In the genomic region with DNA sequence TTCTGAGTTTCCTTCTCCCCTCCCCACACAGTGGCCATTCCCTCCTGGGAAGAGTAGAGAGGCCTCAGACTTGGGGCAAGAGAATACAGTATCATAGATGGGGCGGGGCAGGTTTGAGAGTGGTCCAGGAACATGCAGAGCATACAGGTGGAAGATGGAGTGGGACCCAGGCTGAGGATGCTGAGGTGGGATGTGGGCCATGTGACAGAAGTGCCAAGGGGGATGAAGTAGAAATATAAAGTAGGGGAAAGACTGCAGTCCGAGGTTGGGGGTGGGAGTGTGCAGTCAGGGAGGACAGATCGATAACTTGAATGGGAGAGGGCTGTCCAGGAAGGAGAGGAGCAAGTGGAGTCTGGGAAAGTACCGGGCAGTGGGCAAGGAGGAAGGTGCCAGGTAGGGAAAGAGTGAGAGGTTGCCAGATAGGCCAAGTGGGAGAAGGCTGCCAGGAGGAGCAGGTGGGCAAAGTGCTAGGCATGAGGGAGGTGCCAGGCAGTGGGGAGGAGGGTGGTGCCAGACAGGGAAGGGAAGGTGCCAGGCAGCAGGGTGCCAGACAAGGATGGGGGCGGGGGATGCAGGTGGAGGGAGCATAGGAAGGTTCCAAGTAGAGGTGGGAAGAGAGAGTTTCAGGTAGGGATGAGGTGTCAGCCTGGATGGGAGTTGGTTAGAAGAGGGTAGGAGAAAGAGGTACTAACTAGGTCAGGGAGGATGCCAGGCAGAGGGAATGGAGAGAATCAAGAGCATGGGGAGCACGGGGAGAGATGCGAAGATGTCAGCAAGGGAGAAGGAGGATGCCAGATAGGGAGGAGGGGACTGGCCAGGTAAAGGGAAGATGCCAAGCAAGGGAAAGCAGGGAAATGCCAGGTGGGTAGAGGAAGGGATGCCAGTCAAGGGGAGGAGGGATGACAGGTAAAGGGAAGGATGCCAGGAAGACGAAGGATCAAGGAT, we compare ENCODE assay signal across 9 mouse cellular contexts. TPM values are rescaled to one million over a fixed set of nuclear protein-coding genes. Genes with fewer than 3 reads are reported as not detected.
A peak's percentile ranks its signal among the peaks of the same experiment; 100 is the strongest.
DNase-seq lines count a peak whose midpoint lies in the region; ATAC-seq lines count a peak whose summit lies in the region.
"Had no signal": no experiment of that assay in that cellular context is flagged by ENCODE, and none has a peak within 500 bp of the region (broad histone marks: within the 10 kb centered on the region; RNA-seq: fewer than 3 reads in every experiment).

No protein-coding gene starts in this region.

- 42% methylated on average over 8 of the region's 8 CpGs for WGBS in liver, embryonic 11.5 days
- WGBS in hindbrain, embryonic 14.5 days: 43% methylated on average over 8 of the region's 8 CpGs
- 48% methylated on average over 8 of the region's 8 CpGs for WGBS in neural tube, embryonic 14.5 days

- DNase-seq in liver, embryonic 11.5 days (ENCODE audit: low spot score): no peak
- DNase-seq in liver: no peak
- peak; percentile 90 to 91 for DNase-seq in cerebellum, postnatal 36 days
- no peak for DNase-seq in hindbrain, embryonic 14.5 days (ENCODE audit: low spot score)
- DNase-seq in ovary, postnatal 14 days (ENCODE audit: low spot score): no peak
- no peak for DNase-seq in testis, postnatal 10 days (ENCODE audit: low spot score)
- DNase-seq in layer of hippocampus, adult 9-10 months (ENCODE audit: low spot score): no peak

- H3K9ac ChIP-seq in liver, embryonic 11.5 days (ENCODE audit: low read depth, low read length): no peak overlapping the region
- peak overlapping the region; percentile 88 for H3K9ac ChIP-seq in hindbrain, embryonic 14.5 days
- peak overlapping the region; percentile 78 for H3K9ac ChIP-seq in neural tube, embryonic 14.5 days (replicated peaks; ENCODE audit: low read depth, low read length)
- H3K9ac ChIP-seq: liver, embryonic 14.5 days had no signal

- no peak for ATAC-seq in liver, embryonic 11.5 days (replicated peaks; ENCODE audit: low FRiP score)
- ATAC-seq in hindbrain, embryonic 14.5 days (ENCODE audit: low FRiP score): no peak
- 0 out of 2 replicates have a peak, but pooled peaks have one; percentile 1 for ATAC-seq in neural tube, embryonic 14.5 days (ENCODE audit: low read depth)

- peak overlapping the region; percentile 60; the same call in 1 of the 2 replicates for H3K4me2 ChIP-seq in liver, embryonic 11.5 days
- H3K4me2 ChIP-seq in hindbrain, embryonic 14.5 days (replicated peaks): peak overlapping the region; percentile 66
- H3K4me2 ChIP-seq in neural tube, embryonic 14.5 days (ENCODE audit: low read depth, low read length): peak overlapping the region; percentile 63

- no peaks in the 10 kb centered on the region for H3K4me1 ChIP-seq in liver, embryonic 11.5 days (replicated peaks; ENCODE audit: control insufficient read depth, insufficient read depth, low read length)
- peaks cover 22% of the 10 kb centered on the region; the same call in 1 of the 2 replicates for H3K4me1 ChIP-seq in hindbrain, embryonic 14.5 days (replicated peaks; ENCODE audit: control insufficient read depth, insufficient read depth, low read length)
- H3K4me1 ChIP-seq in neural tube, embryonic 14.5 days (ENCODE audit: control insufficient read depth, insufficient read depth, low read length): peaks cover 18% of the 10 kb centered on the region; the same call in 1 of the 2 replicates

- H3K36me3 ChIP-seq in liver, embryonic 11.5 days (ENCODE audit: control insufficient read depth, insufficient read depth, low read length): no peaks in the 10 kb centered on the region
- H3K36me3 ChIP-seq in hindbrain, embryonic 14.5 days (replicated peaks; ENCODE audit: control insufficient read depth, insufficient read depth): no peaks in the 10 kb centered on the region
- no peaks in the 10 kb centered on the region for H3K36me3 ChIP-seq in neural tube, embryonic 14.5 days (ENCODE audit: control insufficient read depth, insufficient read depth, low read length)

- H3K27me3 ChIP-seq in liver, embryonic 11.5 days (replicated peaks; ENCODE audit: control insufficient read depth, insufficient read depth, low read length): peaks cover 57% of the 10 kb centered on the region
- H3K27me3 ChIP-seq in hindbrain, embryonic 14.5 days (ENCODE audit: control insufficient read depth, insufficient read depth, low read length): no peaks in the 10 kb centered on the region
- no peaks in the 10 kb centered on the region for H3K27me3 ChIP-seq in neural tube, embryonic 14.5 days (ENCODE audit: control insufficient read depth, insufficient read depth, low read length)

- H3K9me3 ChIP-seq in liver, embryonic 11.5 days (ENCODE audit: control insufficient read depth, low read length): no peaks in the 10 kb centered on the region
- H3K9me3 ChIP-seq in hindbrain, embryonic 14.5 days (ENCODE audit: control insufficient read depth, low read length): no peaks in the 10 kb centered on the region
- no peaks in the 10 kb centered on the region for H3K9me3 ChIP-seq in neural tube, embryonic 14.5 days (ENCODE audit: control insufficient read depth, low read length)

- H3K4me3 ChIP-seq in liver, embryonic 11.5 days (ENCODE audit: low read depth, low read length): no peak overlapping the region
- H3K4me3 ChIP-seq in hindbrain, embryonic 14.5 days (replicated peaks; ENCODE audit: low read length): peak overlapping the region; percentile 57
- peak overlapping the region; percentile 57 for H3K4me3 ChIP-seq in neural tube, embryonic 14.5 days (ENCODE audit: low read depth, low read length)

- no peak overlapping the region for H3K27ac ChIP-seq in liver, embryonic 11.5 days (ENCODE audit: low read depth, low read length)
- 0 out of 2 replicates have a peak overlapping the region, but pooled peaks have one; percentile 6 for H3K27ac ChIP-seq in hindbrain, embryonic 14.5 days
- H3K27ac ChIP-seq in neural tube, embryonic 14.5 days (ENCODE audit: low read depth, low read length): no peak overlapping the region; the same call in 1 of the 2 replicates
- H3K27ac ChIP-seq: liver, embryonic 14.5 days had no signal

RNA-seq across cellular contexts. Expression of gene Smarcd3, which starts 0.9 kb away (rescaled TPM):
- polyA plus RNA-seq in liver, embryonic 11.5 days (2014; fragmentation: Nextera tagmentation; extraction: Ambion mirVana): 13.6 and 15.2 TPM in 2 replicates
- 149 and 171 TPM in 2 replicates for polyA plus RNA-seq in hindbrain, embryonic 14.5 days (2014; fragmentation: Nextera tagmentation; extraction: Ambion mirVana)
- 139 and 179 TPM in 2 replicates for polyA plus RNA-seq in neural tube, embryonic 14.5 days (2014; fragmentation: Nextera tagmentation; extraction: Ambion mirVana)

RNA-seq across cellular contexts. Expression of gene Chpf2, which starts 36.8 kb away (rescaled TPM):
- 14.6 TPM in 2 replicates for polyA plus RNA-seq in liver, embryonic 11.5 days (2014; fragmentation: Nextera tagmentation; extraction: Ambion mirVana)
- 14.0 and 14.4 TPM in 2 replicates for polyA plus RNA-seq in hindbrain, embryonic 14.5 days (2014; fragmentation: Nextera tagmentation; extraction: Ambion mirVana)
- polyA plus RNA-seq in neural tube, embryonic 14.5 days (2014; fragmentation: Nextera tagmentation; extraction: Ambion mirVana): 13.3 and 13.6 TPM in 2 replicates

RNA-seq across cellular contexts. Expression of gene Abcf2, which starts 46.0 kb away (rescaled TPM):
- 122 and 144 TPM in 2 replicates for polyA plus RNA-seq in liver, embryonic 11.5 days (2014; fragmentation: Nextera tagmentation; extraction: Ambion mirVana)
- 72.3 and 87.2 TPM in 2 replicates for polyA plus RNA-seq in hindbrain, embryonic 14.5 days (2014; fragmentation: Nextera tagmentation; extraction: Ambion mirVana)
- polyA plus RNA-seq in neural tube, embryonic 14.5 days (2014; fragmentation: Nextera tagmentation; extraction: Ambion mirVana): 80.3 and 89.8 TPM in 2 replicates

Comparison
In these comparisons a context has a peak if more than half of its experiments do, and no peak if none do; other contexts are left out.
1. DNase-seq: peak in cerebellum, postnatal 36 days (2 of 2); none in liver, embryonic 11.5 days (single experiment), liver (single experiment), hindbrain, embryonic 14.5 days (single experiment), ovary, postnatal 14 days (single experiment), testis, postnatal 10 days (single experiment) and layer of hippocampus, adult 9-10 months (single experiment).
2. Peak in every context shown above with its lines, with median percentiles within 50 percentile points of each other: H3K4me2 ChIP-seq.